Mouse (Mus musculus) cortical plate, adult 2 months (tissue): ENCODE measurements around the gene Ntm.

ENCODE experiments used
- CTCF ChIP-seq: fragments of 200-500 bp; IDR thresholded peaks from 2 replicates; pipeline ENCODE4 v1.5.1; 2011; ENCODE audit warnings: mild to moderate bottlenecking, control low read depth, low read length; ENCODE audit not compliant: insufficient read depth; ENCODE audit errors: extremely low read depth
- POLR2A ChIP-seq: fragments of 200-500 bp; IDR thresholded peaks from 2 replicates; pipeline ENCODE4 v1.6.1; 2011; ENCODE audit warnings: mild to moderate bottlenecking, low read length, control low read depth; ENCODE audit not compliant: insufficient read depth; ENCODE audit errors: extremely low read depth

GRCm38 (mm10) chr9:29673911-29674310 is 289.0 kb downstream of the Ntm start:
- TF ChIP-seq CTCF (no peak), POLR2A (no peak)
